Mouse (Mus musculus): ENCODE measurements around the gene Clip4. TPM values are rescaled to one million over a fixed set of nuclear protein-coding genes. Genes with fewer than 3 reads are reported as not detected.

Clip4 gene
- polyA plus RNA-seq, 1 experiment = 25.9 TPM

- Histone ChIP-seq H3K4me3 (replicated peaks; ENCODE audit: extremely low read depth, low read depth, low read length) (no peak overlapping the region), H3K4me1 (ENCODE audit: control insufficient read depth, insufficient read depth, low read length) (no peaks in the 10 kb centered on the region)
- 91% methylated on average over 12 of the region's 12 CpGs for WGBS
- DNase-seq = no peak
- TF ChIP-seq CTCF (IDR thresholded peaks at IDR 0.05; ENCODE audit: insufficient read depth, low read length) = no peak
- TF ChIP-seq POLR2A (IDR thresholded peaks at IDR 0.05; ENCODE audit: borderline replicate concordance, extremely low read depth, low read depth, low read length) = no peak
These were observed 100.6 kb downstream of the Clip4 start for GRCm38 (mm10) chr17:71868828-71869227.

- TF ChIP-seq POLR2A (IDR thresholded peaks at IDR 0.05; ENCODE audit: borderline replicate concordance, extremely low read depth, low read depth, low read length) = no peak
- TF ChIP-seq CTCF (IDR thresholded peaks at IDR 0.05; ENCODE audit: insufficient read depth, low read length) = no peak
- Histone ChIP-seq H3K4me1 (ENCODE audit: control insufficient read depth, insufficient read depth, low read length) (no peaks in the 10 kb centered on the region), H3K4me3 (replicated peaks; ENCODE audit: extremely low read depth, low read depth, low read length) (no peak overlapping the region)
- DNase-seq = peak; percentile 8
- 6% methylated on average over 59 of the region's 60 CpGs for WGBS
These were observed 101.3 kb downstream of the Clip4 start for GRCm38 (mm10) chr17:71869372-71870231.

- Histone ChIP-seq H3K4me1 (ENCODE audit: control insufficient read depth, insufficient read depth, low read length) (no peaks in the 10 kb centered on the region), H3K4me3 (replicated peaks; ENCODE audit: extremely low read depth, low read depth, low read length) (no peak overlapping the region)
- 87% methylated on average over 8 of the region's 8 CpGs for WGBS
- TF ChIP-seq CTCF (IDR thresholded peaks at IDR 0.05; ENCODE audit: insufficient read depth, low read length) (no peak), POLR2A (IDR thresholded peaks at IDR 0.05; ENCODE audit: borderline replicate concordance, extremely low read depth, low read depth, low read length) (no peak)
- DNase-seq = no peak
These were observed 102.0 kb downstream of the Clip4 start for GRCm38 (mm10) chr17:71870232-71870621.

GRCm38 (mm10) chr17:71870641-71871040 lies 102.4 kb downstream of the Clip4 start:
- WGBS = 71% methylated on average over 1 of the region's 1 CpGs
- no peak overlapping the region for H3K4me3 ChIP-seq (replicated peaks; ENCODE audit: extremely low read depth, low read depth, low read length)
- DNase-seq = no peak
- H3K4me1 ChIP-seq (ENCODE audit: control insufficient read depth, insufficient read depth, low read length) = no peaks in the 10 kb centered on the region
- TF ChIP-seq CTCF (IDR thresholded peaks at IDR 0.05; ENCODE audit: insufficient read depth, low read length) (no peak), POLR2A (IDR thresholded peaks at IDR 0.05; ENCODE audit: borderline replicate concordance, extremely low read depth, low read depth, low read length) (no peak)

- DNase-seq = no peak
- Histone ChIP-seq H3K4me3 (replicated peaks; ENCODE audit: extremely low read depth, low read depth, low read length) (no peak overlapping the region), H3K4me1 (ENCODE audit: control insufficient read depth, insufficient read depth, low read length) (no peaks in the 10 kb centered on the region)
- no peak for TF ChIP-seq POLR2A (IDR thresholded peaks at IDR 0.05; ENCODE audit: borderline replicate concordance, extremely low read depth, low read depth, low read length)
- TF ChIP-seq CTCF (IDR thresholded peaks at IDR 0.05; ENCODE audit: insufficient read depth, low read length) = no peak
- WGBS = 85% methylated on average over 7 of the region's 7 CpGs
These were observed 103.7 kb downstream of the Clip4 start for GRCm38 (mm10) chr17:71871981-71872380.

GRCm38 (mm10) chr17:71872976-71873375 lies 104.7 kb downstream of the Clip4 start:
- peak; percentile 24 for DNase-seq
- 63% methylated on average over 5 of the region's 5 CpGs for WGBS
- Histone ChIP-seq H3K4me3 (replicated peaks; ENCODE audit: extremely low read depth, low read depth, low read length) (no peak overlapping the region), H3K4me1 (ENCODE audit: control insufficient read depth, insufficient read depth, low read length) (no peaks in the 10 kb centered on the region)
- TF ChIP-seq POLR2A (IDR thresholded peaks at IDR 0.05; ENCODE audit: borderline replicate concordance, extremely low read depth, low read depth, low read length) (no peak), CTCF (IDR thresholded peaks at IDR 0.05; ENCODE audit: insufficient read depth, low read length) (peak; percentile 65)

- 29% methylated on average over 6 of the region's 6 CpGs for WGBS
- Histone ChIP-seq H3K4me3 (replicated peaks; ENCODE audit: extremely low read depth, low read depth, low read length) (no peak overlapping the region), H3K4me1 (ENCODE audit: control insufficient read depth, insufficient read depth, low read length) (no peaks in the 10 kb centered on the region)
- DNase-seq = peak; percentile 62
- TF ChIP-seq POLR2A (IDR thresholded peaks at IDR 0.05; ENCODE audit: borderline replicate concordance, extremely low read depth, low read depth, low read length) (no peak), CTCF (IDR thresholded peaks at IDR 0.05; ENCODE audit: insufficient read depth, low read length) (peak; percentile 86)
These were observed 105.8 kb downstream of the Clip4 start for GRCm38 (mm10) chr17:71874077-71874476.

- Histone ChIP-seq H3K4me3 (replicated peaks; ENCODE audit: extremely low read depth, low read depth, low read length) (no peak overlapping the region), H3K4me1 (ENCODE audit: control insufficient read depth, insufficient read depth, low read length) (no peaks in the 10 kb centered on the region)
- 77% methylated on average over 9 of the region's 9 CpGs for WGBS
- no peak for DNase-seq
- TF ChIP-seq POLR2A (IDR thresholded peaks at IDR 0.05; ENCODE audit: borderline replicate concordance, extremely low read depth, low read depth, low read length) = no peak
These were observed 106.5 kb downstream of the Clip4 start for GRCm38 (mm10) chr17:71874795-71875194.

GRCm38 (mm10) chr17:71875492-71875891 lies 107.2 kb downstream of the Clip4 start:
- 75% methylated on average over 7 of the region's 7 CpGs for WGBS
- H3K4me1 ChIP-seq (ENCODE audit: control insufficient read depth, insufficient read depth, low read length) = no peaks in the 10 kb centered on the region
- H3K4me3 ChIP-seq (replicated peaks; ENCODE audit: extremely low read depth, low read depth, low read length) = no peak overlapping the region
- TF ChIP-seq CTCF (IDR thresholded peaks at IDR 0.05; ENCODE audit: insufficient read depth, low read length) = no peak
- no peak for TF ChIP-seq POLR2A (IDR thresholded peaks at IDR 0.05; ENCODE audit: borderline replicate concordance, extremely low read depth, low read depth, low read length)
- no peak for DNase-seq

GRCm38 (mm10) chr17:71881369-71881768 lies 113.1 kb downstream of the Clip4 start:
- DNase-seq = no peak
- Histone ChIP-seq H3K4me1 (ENCODE audit: control insufficient read depth, insufficient read depth, low read length) (no peaks in the 10 kb centered on the region), H3K4me3 (replicated peaks; ENCODE audit: extremely low read depth, low read depth, low read length) (no peak overlapping the region)
- 89% methylated on average over 6 of the region's 6 CpGs for WGBS
- TF ChIP-seq POLR2A (IDR thresholded peaks at IDR 0.05; ENCODE audit: borderline replicate concordance, extremely low read depth, low read depth, low read length) (no peak), CTCF (IDR thresholded peaks at IDR 0.05; ENCODE audit: insufficient read depth, low read length) (no peak)

Measured in lung, adult 2 months (tissue).